Mouse (Mus musculus) liver, adult 2 months (tissue): ENCODE data around the gene H13.
A peak's percentile ranks its signal among the peaks of the same experiment; 100 is the strongest.

ENCODE experiments used
- CTCF ChIP-seq: fragments of 200-500 bp; IDR thresholded peaks from 2 replicates; pipeline ENCODE4 v1.5.1; 2011; ENCODE audit warnings: low read depth, low read length, control low read depth
- POLR2A ChIP-seq: fragments of 200-500 bp; IDR thresholded peaks from 2 replicates; pipeline ENCODE4 v1.6.1; 2011; ENCODE audit warnings: low read length, control low read depth; ENCODE audit not compliant: insufficient read depth; ENCODE audit errors: extremely low read depth

GRCm38 (mm10) chr2:152686806-152687267 lies 17.6 kb downstream of the H13 start, which contains the start of gene Mcts2:
- TF ChIP-seq CTCF: no peak
- 0 out of 2 replicates have a peak, but pooled peaks have one; percentile 21 for TF ChIP-seq POLR2A
